Comparison of ENCODE assay signal across 27 mouse cellular contexts in the genomic region with DNA sequence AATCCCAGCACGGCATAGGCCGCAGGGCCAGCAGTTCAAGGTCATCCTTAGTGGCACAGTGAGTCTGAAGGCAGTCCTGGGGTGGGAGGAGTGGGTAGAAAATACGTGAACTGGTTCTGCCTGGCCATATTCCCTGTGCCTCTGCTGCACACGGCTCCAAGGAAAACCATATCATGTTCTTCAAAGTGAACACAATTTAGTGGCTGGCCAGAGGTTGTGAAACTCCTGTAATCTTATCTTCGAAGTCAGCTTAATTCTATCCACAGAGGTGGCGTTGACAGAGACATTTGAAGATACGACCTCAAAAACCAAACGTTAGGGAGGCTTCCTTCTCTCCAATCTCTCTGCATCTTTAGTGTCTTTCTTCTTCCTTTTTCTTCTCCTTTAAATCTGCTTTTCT. TPM values are rescaled to one million over a fixed set of nuclear protein-coding genes. Genes with fewer than 3 reads are reported as not detected.
DNase-seq lines count a peak whose midpoint lies in the region; ATAC-seq lines count a peak whose summit lies in the region.
"Had no signal": no experiment of that assay in that cellular context is flagged by ENCODE, and none has a peak within 500 bp of the region (broad histone marks: within the 10 kb centered on the region; RNA-seq: fewer than 3 reads in every experiment).

No protein-coding gene starts in this region.

- H3K27ac ChIP-seq in liver, embryonic 11.5 days (ENCODE audit: low read depth, low read length) = no peak overlapping the region
- H3K27ac ChIP-seq: embryonic facial prominence, embryonic 13.5 days; embryonic facial prominence, embryonic 15.5 days; forebrain, embryonic 10.5 days; forebrain, embryonic 12.5 days had no signal

- H3K36me3 ChIP-seq in liver, embryonic 11.5 days (ENCODE audit: control insufficient read depth, insufficient read depth, low read length) = no peaks in the 10 kb centered on the region
- H3K36me3 ChIP-seq: embryonic facial prominence, embryonic 13.5 days; embryonic facial prominence, embryonic 15.5 days; forebrain, embryonic 10.5 days; forebrain, embryonic 12.5 days; G1E had no signal

- no peaks in the 10 kb centered on the region for H3K9me3 ChIP-seq in liver, embryonic 11.5 days (ENCODE audit: control insufficient read depth, low read length)
- H3K9me3 ChIP-seq: embryonic facial prominence, embryonic 13.5 days; embryonic facial prominence, embryonic 15.5 days; forebrain, embryonic 10.5 days; forebrain, embryonic 12.5 days; G1E had no signal

- DNase-seq in gastrocnemius, adult 18-20 months (ENCODE audit: low spot score) = peak; percentile 58
- DNase-seq in gastrocnemius, postnatal 36 days = no peak
- no peak for DNase-seq in liver, embryonic 11.5 days (ENCODE audit: low spot score)
- DNase-seq in liver = no peak
- DNase-seq in induced T-regulatory cell, adult 2 months (ENCODE audit: low read depth) = peak; percentile 33
- DNase-seq in left cerebral cortex, adult 18-20 months (ENCODE audit: low spot score in 2 of 2) = no peak
- no peak for DNase-seq in B cell, adult 2 months
- DNase-seq: adrenal gland, adult 2 months; adrenal gland, postnatal 10 days; adrenal gland, postnatal 25 days; cerebellum, adult 11 months; cerebellum, adult 18-20 months; cerebellum, adult 8-10 months; cerebellum, adult 9-11 months; cerebellum, postnatal 14 days; cerebellum, postnatal 36 days; embryo, embryonic 11 days had no signal

- no peak overlapping the region for H3K4me3 ChIP-seq in liver, embryonic 11.5 days (ENCODE audit: low read depth, low read length)
- H3K4me3 ChIP-seq: embryonic facial prominence, embryonic 13.5 days; embryonic facial prominence, embryonic 15.5 days; erythroblast, embryonic 14.5 days; forebrain, embryonic 10.5 days; forebrain, embryonic 12.5 days had no signal

- no peaks in the 10 kb centered on the region for H3K27me3 ChIP-seq in liver, embryonic 11.5 days (replicated peaks; ENCODE audit: control insufficient read depth, insufficient read depth, low read length)
- H3K27me3 ChIP-seq: CH12.LX; embryonic facial prominence, embryonic 13.5 days; embryonic facial prominence, embryonic 15.5 days had no signal

- no peak overlapping the region for H3K9ac ChIP-seq in liver, embryonic 11.5 days (ENCODE audit: low read depth, low read length)
- H3K9ac ChIP-seq: embryonic facial prominence, embryonic 13.5 days; embryonic facial prominence, embryonic 15.5 days; forebrain, embryonic 12.5 days had no signal

- peaks cover 31% of the 10 kb centered on the region for H3K4me1 ChIP-seq in liver, embryonic 11.5 days (replicated peaks; ENCODE audit: control insufficient read depth, insufficient read depth, low read length)
- H3K4me1 ChIP-seq: forebrain, embryonic 12.5 days had no signal

- intact Hi-C loops in gastrocnemius, postnatal 36 days (cut with DNase I) = no loop called here

- ATAC-seq in liver, embryonic 11.5 days (replicated peaks; ENCODE audit: low FRiP score) = 0 out of 2 replicates have a peak, but pooled peaks have one; percentile 20
- ATAC-seq: CD4-positive, CD25-positive, alpha-beta regulatory T cell, adult 4 months; forebrain, embryonic 14.5 days; forebrain, embryonic 16.5 days had no signal

- no peak overlapping the region for H3K4me2 ChIP-seq in liver, embryonic 11.5 days
- H3K4me2 ChIP-seq: embryonic facial prominence, embryonic 13.5 days; embryonic facial prominence, embryonic 15.5 days; forebrain, embryonic 12.5 days had no signal

- WGBS in liver, embryonic 11.5 days = 45% methylated on average over 8 of the region's 8 CpGs

RNA-seq across cellular contexts. Expression of a gene that starts 30.6 kb away (rescaled TPM):
- 1 to 10 TPM in 1 of 2 experiments, under 1 TPM in 1; 0.68 to 1.6 TPM for total RNA-seq in gastrocnemius, adult 18-20 months (2021)
- total RNA-seq in gastrocnemius, postnatal 36 days (2021) = 1 to 10 TPM in 1 of 2 experiments, under 1 TPM in 1; 0.79 to 1.2 TPM
- 6.0 and 6.7 TPM in 2 replicates for polyA plus RNA-seq in liver, embryonic 11.5 days (2014; fragmentation: Nextera tagmentation; extraction: Ambion mirVana)
- total RNA-seq in left cerebral cortex, adult 18-20 months (2021) = 1 to 10 TPM; 5.0 to 6.0 TPM

RNA-seq across cellular contexts. Expression of a gene that starts 43.5 kb away (rescaled TPM):
- 10 to 100 TPM; 80.1 to 88.4 TPM for total RNA-seq in gastrocnemius, adult 18-20 months (2021)
- 10 to 100 TPM; 85.9 to 95.0 TPM for total RNA-seq in gastrocnemius, postnatal 36 days (2021)
- 147 and 149 TPM in 2 replicates for polyA plus RNA-seq in liver, embryonic 11.5 days (2014; fragmentation: Nextera tagmentation; extraction: Ambion mirVana)
- total RNA-seq in left cerebral cortex, adult 18-20 months (2021) = 100 to 1,000 TPM; 592 to 615 TPM

Comparison
In these comparisons a context has a peak if more than half of its experiments do, and no peak if none do; other contexts are left out.
1. DNase-seq: peak in gastrocnemius, adult 18-20 months (single experiment) and induced T-regulatory cell, adult 2 months (single experiment); none in gastrocnemius, postnatal 36 days (0 of 2), liver, embryonic 11.5 days (single experiment), liver (single experiment), left cerebral cortex, adult 18-20 months (0 of 2) and B cell, adult 2 months (0 of 2).
2. RNA of a gene that starts 43.5 kb away (total RNA-seq): 592 to 615 TPM in left cerebral cortex, adult 18-20 months; 85.9 to 95.0 TPM in gastrocnemius, postnatal 36 days and 80.1 to 88.4 TPM in gastrocnemius, adult 18-20 months; every median in the first group is over 4 times any median in the second.